Comparison of ENCODE assay signal across 23 mouse cellular contexts in genomic region chr1:120221285-120221684, GRCm38 (mm10). TPM values are rescaled to one million over a fixed set of nuclear protein-coding genes. Genes with fewer than 3 reads are reported as not detected.
DNase-seq lines count a peak whose midpoint lies in the region; ATAC-seq lines count a peak whose summit lies in the region.
"Had no signal": no experiment of that assay in that cellular context is flagged by ENCODE, and none has a peak within 500 bp of the region (broad histone marks: within the 10 kb centered on the region; RNA-seq: fewer than 3 reads in every experiment).

No protein-coding gene starts in this region.

- H3K36me3 ChIP-seq in forebrain, embryonic 13.5 days (ENCODE audit: poor library complexity, severe bottlenecking): no peaks in the 10 kb centered on the region
- no peaks in the 10 kb centered on the region for H3K36me3 ChIP-seq in forebrain, embryonic 11.5 days (ENCODE audit: control insufficient read depth, insufficient read depth, low read length)
- H3K36me3 ChIP-seq in limb, embryonic 11.5 days (ENCODE audit: control insufficient read depth, insufficient read depth, low read length): no peaks in the 10 kb centered on the region
- no peaks in the 10 kb centered on the region for H3K36me3 ChIP-seq in limb, embryonic 10.5 days
- H3K36me3 ChIP-seq: heart, embryonic 12.5 days; midbrain, embryonic 13.5 days had no signal

- no peaks in the 10 kb centered on the region for H3K4me1 ChIP-seq in forebrain, embryonic 13.5 days
- H3K4me1 ChIP-seq in forebrain, embryonic 11.5 days (replicated peaks; ENCODE audit: control insufficient read depth, insufficient read depth, low read length): no peaks in the 10 kb centered on the region
- peaks cover 3% of the 10 kb centered on the region; the same call in 1 of the 2 replicates for H3K4me1 ChIP-seq in limb, embryonic 11.5 days (ENCODE audit: control insufficient read depth, insufficient read depth, low read length)
- peaks cover 16% of the 10 kb centered on the region for H3K4me1 ChIP-seq in limb, embryonic 10.5 days
- H3K4me1 ChIP-seq: heart, embryonic 12.5 days; liver, embryonic 13.5 days; megakaryocyte, embryonic 14.5 days had no signal

- DNase-seq in forebrain, embryonic 11.5 days (ENCODE audit: low spot score): no peak
- no peak for DNase-seq in limb, embryonic 11.5 days (ENCODE audit: low spot score)
- no peak for DNase-seq in limb, embryonic 10.5 days (ENCODE audit: low spot score)
- peak; percentile 16 for DNase-seq in retina, postnatal 1 day
- DNase-seq in retina, embryonic 14.5 days (ENCODE audit: low spot score): no peak
- peak; percentile 71 for DNase-seq in skeletal muscle tissue, adult 2 months (ENCODE audit: low read depth, low spot score)
- DNase-seq in left cerebral cortex, postnatal 36 days (ENCODE audit: low spot score in 2 of 2): no peak
- DNase-seq: adrenal gland, postnatal 14 days; cerebellum, adult 9-10 months; kidney, adult 11 months; kidney, postnatal 4 days; layer of hippocampus, adult 9-11 months; left cerebral cortex, postnatal 4 days; liver, embryonic 13.5 days; lung, adult 2 months; right cerebral cortex, postnatal 14 days; spleen, adult 18-20 months had no signal

- WGBS in forebrain, embryonic 13.5 days: 61% methylated on average over 2 of the region's 2 CpGs
- WGBS in forebrain, embryonic 11.5 days: 54% methylated on average over 2 of the region's 2 CpGs
- 59% methylated on average over 2 of the region's 2 CpGs for WGBS in limb, embryonic 11.5 days
- WGBS in limb, embryonic 10.5 days: 55% methylated on average over 2 of the region's 2 CpGs

- no peaks in the 10 kb centered on the region for H3K27me3 ChIP-seq in forebrain, embryonic 13.5 days
- H3K27me3 ChIP-seq in forebrain, embryonic 11.5 days (ENCODE audit: control insufficient read depth, insufficient read depth, low read length): no peaks in the 10 kb centered on the region
- H3K27me3 ChIP-seq in limb, embryonic 11.5 days (ENCODE audit: control insufficient read depth, insufficient read depth, low read length): no peaks in the 10 kb centered on the region
- no peaks in the 10 kb centered on the region for H3K27me3 ChIP-seq in limb, embryonic 10.5 days (ENCODE audit: low read depth, poor library complexity, severe bottlenecking)
- H3K27me3 ChIP-seq: heart, embryonic 12.5 days; liver, embryonic 13.5 days; megakaryocyte, embryonic 14.5 days; midbrain, embryonic 13.5 days had no signal

- H3K27ac ChIP-seq in forebrain, embryonic 13.5 days: no peak overlapping the region
- no peak overlapping the region for H3K27ac ChIP-seq in forebrain, embryonic 11.5 days (ENCODE audit: low read depth, low read length)
- H3K27ac ChIP-seq in limb, embryonic 11.5 days (replicated peaks; ENCODE audit: low read depth, low read length): no peak overlapping the region
- no peak overlapping the region for H3K27ac ChIP-seq in limb, embryonic 10.5 days
- H3K27ac ChIP-seq: hindbrain, postnatal 0 days; left cerebral cortex, adult 2 months; liver, embryonic 13.5 days; midbrain, embryonic 13.5 days had no signal

- H3K4me3 ChIP-seq in forebrain, embryonic 13.5 days: no peak overlapping the region
- no peak overlapping the region for H3K4me3 ChIP-seq in forebrain, embryonic 11.5 days (ENCODE audit: low read depth, low read length)
- H3K4me3 ChIP-seq in limb, embryonic 11.5 days (ENCODE audit: low read depth, low read length): no peak overlapping the region
- H3K4me3 ChIP-seq in limb, embryonic 10.5 days: no peak overlapping the region
- H3K4me3 ChIP-seq: heart, embryonic 12.5 days; left cerebral cortex, adult 2 months; liver, embryonic 13.5 days; megakaryocyte, embryonic 14.5 days; midbrain, embryonic 13.5 days had no signal

- intact Hi-C loops in left cerebral cortex, postnatal 36 days (cut with DNase I): no loop called here

- H3K4me2 ChIP-seq in forebrain, embryonic 13.5 days: no peak overlapping the region
- no peak overlapping the region for H3K4me2 ChIP-seq in forebrain, embryonic 11.5 days (ENCODE audit: low read depth, low read length, severe bottlenecking)
- H3K4me2 ChIP-seq in limb, embryonic 11.5 days (ENCODE audit: low read depth, severe bottlenecking): no peak overlapping the region
- H3K4me2 ChIP-seq: heart, embryonic 12.5 days; liver, embryonic 13.5 days; midbrain, embryonic 13.5 days had no signal

- no peak overlapping the region for H3K9ac ChIP-seq in forebrain, embryonic 13.5 days
- H3K9ac ChIP-seq in forebrain, embryonic 11.5 days (ENCODE audit: low read length): no peak overlapping the region
- 0 out of 2 replicates have a peak overlapping the region, but pooled peaks have one; percentile 30 for H3K9ac ChIP-seq in limb, embryonic 11.5 days (ENCODE audit: low read length)
- H3K9ac ChIP-seq: heart, embryonic 12.5 days; liver, embryonic 13.5 days; midbrain, embryonic 13.5 days had no signal

- H3K9me3 ChIP-seq in forebrain, embryonic 13.5 days (replicated peaks): no peaks in the 10 kb centered on the region
- H3K9me3 ChIP-seq in forebrain, embryonic 11.5 days (ENCODE audit: control insufficient read depth, low read length): no peaks in the 10 kb centered on the region
- no peaks in the 10 kb centered on the region for H3K9me3 ChIP-seq in limb, embryonic 11.5 days (ENCODE audit: control insufficient read depth, low read length)
- no peaks in the 10 kb centered on the region for H3K9me3 ChIP-seq in limb, embryonic 10.5 days (replicated peaks)
- H3K9me3 ChIP-seq: heart, embryonic 12.5 days; liver, embryonic 13.5 days; midbrain, embryonic 13.5 days had no signal

- peak; percentile 19; the same call in 1 of the 2 replicates for ATAC-seq in forebrain, embryonic 13.5 days
- no peak for ATAC-seq in forebrain, embryonic 11.5 days (replicated peaks; ENCODE audit: low FRiP score)
- no peak for ATAC-seq in limb, embryonic 11.5 days (ENCODE audit: insufficient number of reproducible peaks, low FRiP score, low TSS enrichment, low read depth)
- ATAC-seq: hindbrain, postnatal 0 days had no signal

RNA-seq across cellular contexts. Expression of gene Steap3, which starts 51.2 kb away (rescaled TPM):
- polyA plus RNA-seq in forebrain, embryonic 13.5 days (2015; fragmentation: Nextera tagmentation; extraction: Ambion mirVana): 1.3 TPM in 2 replicates
- polyA plus RNA-seq in forebrain, embryonic 11.5 days (2014; fragmentation: Nextera tagmentation; extraction: Ambion mirVana): 2.8 and 3.2 TPM in 2 replicates
- polyA plus RNA-seq in limb, embryonic 11.5 days (2014; fragmentation: Nextera tagmentation; extraction: Ambion mirVana): 2.9 and 4.1 TPM in 2 replicates
- polyA plus RNA-seq in limb, embryonic 10.5 days (2016; fragmentation: Nextera tagmentation; extraction: Ambion mirVana): 4.5 TPM in 2 replicates
- total RNA-seq in left cerebral cortex, postnatal 36 days (2021): 1 to 10 TPM; 4.6 to 6.6 TPM

Comparison
In these comparisons a context has a peak if more than half of its experiments do, and no peak if none do; other contexts are left out.
1. DNase-seq: peak in retina, postnatal 1 day (single experiment) and skeletal muscle tissue, adult 2 months (single experiment); none in forebrain, embryonic 11.5 days (single experiment), limb, embryonic 11.5 days (single experiment), limb, embryonic 10.5 days (single experiment), retina, embryonic 14.5 days (single experiment) and left cerebral cortex, postnatal 36 days (0 of 2).